ENCODE assay signal across 14 mouse cellular contexts in the genomic region with DNA sequence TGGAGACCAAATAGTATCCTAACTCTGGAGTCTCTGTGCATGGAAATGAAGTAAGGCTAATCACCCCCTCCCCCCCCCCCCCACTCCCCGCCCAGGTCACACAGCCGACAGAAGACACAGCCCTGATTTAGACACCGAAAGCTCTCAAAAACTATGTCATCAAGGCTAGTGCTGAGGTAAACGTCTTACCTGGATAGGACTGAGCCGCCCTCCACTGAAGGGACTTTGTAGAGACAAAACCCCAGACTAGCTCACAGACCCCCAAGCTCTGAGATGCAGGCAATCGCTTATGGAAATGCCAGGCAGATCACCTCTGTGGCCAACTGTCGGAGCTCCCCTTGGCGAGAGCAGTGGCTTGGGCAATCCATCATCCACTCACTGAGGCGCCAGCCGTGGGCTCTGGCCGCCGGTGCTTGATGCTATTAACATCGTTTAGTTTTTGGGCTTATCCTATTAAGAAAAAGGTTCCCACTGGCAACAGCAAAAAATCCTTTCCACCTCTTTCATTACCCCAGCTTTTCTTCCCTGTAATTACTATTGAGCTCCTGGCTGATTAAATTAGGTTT. TPM values are rescaled to one million over a fixed set of nuclear protein-coding genes. Genes with fewer than 3 reads are reported as not detected.
DNase-seq lines count a peak whose midpoint lies in the region; ATAC-seq and TF ChIP-seq lines count a peak whose summit lies in the region.
"Had no signal": no experiment of that assay in that cellular context is flagged by ENCODE, and none has a peak within 500 bp of the region (broad histone marks: within the 10 kb centered on the region; RNA-seq: fewer than 3 reads in every experiment).

No protein-coding gene starts in this region.

- H3K27ac ChIP-seq in ES-Bruce4 (ENCODE audit: insufficient read depth, low read length) = peak overlapping the region; percentile 84
- H3K27ac ChIP-seq in embryonic facial prominence, embryonic 10.5 days (replicated peaks) = peak overlapping the region; percentile 14; the same call in 1 of the 2 replicates
- H3K27ac ChIP-seq in hindbrain, embryonic 14.5 days = 0 out of 2 replicates have a peak overlapping the region, but pooled peaks have one; percentile 22
- no peak overlapping the region for H3K27ac ChIP-seq in midbrain, postnatal 0 days (ENCODE audit: low read depth, low read length)
- H3K27ac ChIP-seq: liver, embryonic 14.5 days had no signal

- peak overlapping the region; percentile 33 for H3K4me3 ChIP-seq in ES-Bruce4 (ENCODE audit: low read depth, low read length)
- peak overlapping the region; percentile 25; the same call in 1 of the 2 replicates for H3K4me3 ChIP-seq in embryonic facial prominence, embryonic 10.5 days
- no peak overlapping the region for H3K4me3 ChIP-seq in hindbrain, embryonic 14.5 days (replicated peaks; ENCODE audit: low read length)
- no peak overlapping the region for H3K4me3 ChIP-seq in midbrain, postnatal 0 days (ENCODE audit: low read depth, low read length)

- TF ChIP-seq EP300 in ES-Bruce4 (IDR thresholded peaks at IDR 0.05; ENCODE audit: insufficient read depth, low read depth, low read length) = no peak

- DNase-seq in embryonic facial prominence, embryonic 10.5 days (ENCODE audit: low spot score) = peak; percentile 23
- peak; percentile 59 for DNase-seq in hindbrain, embryonic 14.5 days (ENCODE audit: low spot score)
- DNase-seq in midbrain, postnatal 0 days (ENCODE audit: low spot score) = peak; percentile 69
- no peak for DNase-seq in gastrocnemius, adult 8-10 months (ENCODE audit: low spot score in 2 of 2)
- DNase-seq in left cerebral cortex, postnatal 10 days (ENCODE audit: extremely low spot score in 1 of 2, low spot score in 2 of 2) = no peak
- no peak for DNase-seq in kidney, adult 18-20 months
- DNase-seq in layer of hippocampus, adult 11-12 months (ENCODE audit: low spot score) = no peak
- DNase-seq: B cell, adult 2 months; gastrocnemius, postnatal 14 days; kidney, postnatal 25 days had no signal

- H3K4me1 ChIP-seq in ES-Bruce4 (ENCODE audit: control insufficient read depth, insufficient read depth, low read length) = peaks cover 14% of the 10 kb centered on the region
- H3K4me1 ChIP-seq in embryonic facial prominence, embryonic 10.5 days = peaks cover 24% of the 10 kb centered on the region
- H3K4me1 ChIP-seq in hindbrain, embryonic 14.5 days (replicated peaks; ENCODE audit: control insufficient read depth, insufficient read depth, low read length) = peaks cover 5% of the 10 kb centered on the region; the same call in 1 of the 2 replicates
- H3K4me1 ChIP-seq in midbrain, postnatal 0 days (ENCODE audit: insufficient read depth, low read length) = 0 out of 2 replicates have a peak, but pooled peaks cover 3% of the 10 kb centered on the region

- no peak for TF ChIP-seq CTCF in ES-Bruce4 (IDR thresholded peaks at IDR 0.05; ENCODE audit: low read depth, low read length)
- no peak for TF ChIP-seq CTCF in midbrain, postnatal 0 days (IDR thresholded peaks at IDR 0.05)

- peak overlapping the region; percentile 17 for H3K4me2 ChIP-seq in hindbrain, embryonic 14.5 days (replicated peaks)
- no peak overlapping the region for H3K4me2 ChIP-seq in midbrain, postnatal 0 days (ENCODE audit: low read depth, low read length, poor library complexity, severe bottlenecking)

- peak; percentile 49; the same call in 1 of the 2 replicates for ATAC-seq in hindbrain, embryonic 14.5 days (ENCODE audit: low FRiP score)
- ATAC-seq in midbrain, postnatal 0 days (ENCODE audit: low FRiP score) = no peak

- no peaks in the 10 kb centered on the region for H3K36me3 ChIP-seq in ES-Bruce4 (ENCODE audit: control insufficient read depth, insufficient read depth, low read length, poor library complexity, severe bottlenecking)
- H3K36me3 ChIP-seq in embryonic facial prominence, embryonic 10.5 days (replicated peaks) = no peaks in the 10 kb centered on the region
- no peaks in the 10 kb centered on the region for H3K36me3 ChIP-seq in hindbrain, embryonic 14.5 days (replicated peaks; ENCODE audit: control insufficient read depth, insufficient read depth)
- no peaks in the 10 kb centered on the region for H3K36me3 ChIP-seq in midbrain, postnatal 0 days (ENCODE audit: insufficient read depth, low read length)

- no peaks in the 10 kb centered on the region for H3K27me3 ChIP-seq in ES-Bruce4 (ENCODE audit: control insufficient read depth, insufficient read depth, low read length, poor library complexity, severe bottlenecking)
- peaks cover 90% of the 10 kb centered on the region for H3K27me3 ChIP-seq in embryonic facial prominence, embryonic 10.5 days (replicated peaks; ENCODE audit: low read depth, poor library complexity, severe bottlenecking)
- H3K27me3 ChIP-seq in hindbrain, embryonic 14.5 days (ENCODE audit: control insufficient read depth, insufficient read depth, low read length) = peaks cover 31% of the 10 kb centered on the region
- H3K27me3 ChIP-seq in midbrain, postnatal 0 days (ENCODE audit: insufficient read depth, low read length) = peaks cover 9% of the 10 kb centered on the region

- no peak for TF ChIP-seq POLR2A in ES-Bruce4 (IDR thresholded peaks at IDR 0.05; ENCODE audit: insufficient read depth, low read length)

- WGBS in embryonic facial prominence, embryonic 10.5 days = 9% methylated on average over 13 of the region's 13 CpGs
- WGBS in hindbrain, embryonic 14.5 days = 5% methylated on average over 13 of the region's 13 CpGs
- whole genome bisulfite sequencing in midbrain, postnatal 0 days = 12% methylated on average over 11 of the region's 13 CpGs

- H3K9ac ChIP-seq in ES-Bruce4 (ENCODE audit: low read depth, poor library complexity, severe bottlenecking) = peak overlapping the region; percentile 46
- H3K9ac ChIP-seq in hindbrain, embryonic 14.5 days = no peak overlapping the region
- H3K9ac ChIP-seq in midbrain, postnatal 0 days (replicated peaks; ENCODE audit: low read length, poor library complexity, severe bottlenecking) = no peak overlapping the region
- H3K9ac ChIP-seq: liver, embryonic 14.5 days had no signal

- no peaks in the 10 kb centered on the region for H3K9me3 ChIP-seq in ES-Bruce4 (replicated peaks; ENCODE audit: control insufficient read depth, insufficient read depth, low read length, poor library complexity, severe bottlenecking)
- no peaks in the 10 kb centered on the region for H3K9me3 ChIP-seq in embryonic facial prominence, embryonic 10.5 days
- no peaks in the 10 kb centered on the region for H3K9me3 ChIP-seq in hindbrain, embryonic 14.5 days (ENCODE audit: control insufficient read depth, low read length)
- no peaks in the 10 kb centered on the region for H3K9me3 ChIP-seq in midbrain, postnatal 0 days (ENCODE audit: low read length)

- intact Hi-C loops in left cerebral cortex, postnatal 10 days (cut with DNase I) = no loop called here

RNA-seq across cellular contexts. Expression of a gene that starts 33.6 kb away (rescaled TPM):
- not detected in 2 replicates for polyA plus RNA-seq in ES-Bruce4 (2011; ENCODE audit: insufficient read depth, insufficient read length, low read depth, missing spikeins)
- polyA plus RNA-seq in embryonic facial prominence, embryonic 10.5 days (2016; fragmentation: Nextera tagmentation; extraction: Ambion mirVana) = 0.80 and 2.0 TPM in 2 replicates
- 4.7 and 5.0 TPM in 2 replicates for polyA plus RNA-seq in hindbrain, embryonic 14.5 days (2014; fragmentation: Nextera tagmentation; extraction: Ambion mirVana)
- total RNA-seq in midbrain, postnatal 0 days (2014; rRNA removed) = 1.7 and 3.0 TPM in 2 replicates
- 1.4 and 2.3 TPM in 2 replicates for polyA plus RNA-seq in midbrain, postnatal 0 days (2015; fragmentation: Nextera tagmentation; extraction: Ambion mirVana)
- total RNA-seq in gastrocnemius, adult 8-10 months (2022) = not detected
- under 1 TPM; 0.59 to 0.88 TPM for total RNA-seq in left cerebral cortex, postnatal 10 days (2021)
- total RNA-seq: gastrocnemius, postnatal 14 days had no signal
- polyA plus RNA-seq: heart, embryonic 16.5 days; liver, embryonic 14.5 days; spleen, adult 2 months had no signal

Comparison
In these comparisons a context has a peak if more than half of its experiments do, and no peak if none do; other contexts are left out.
1. H3K4me3 ChIP-seq: peak in ES-Bruce4 (single experiment) and embryonic facial prominence, embryonic 10.5 days (single experiment); none in hindbrain, embryonic 14.5 days (single experiment) and midbrain, postnatal 0 days (single experiment).
2. DNase-seq: peak in embryonic facial prominence, embryonic 10.5 days (single experiment), hindbrain, embryonic 14.5 days (single experiment) and midbrain, postnatal 0 days (single experiment); none in gastrocnemius, adult 8-10 months (0 of 2), left cerebral cortex, postnatal 10 days (0 of 2), kidney, adult 18-20 months (single experiment) and layer of hippocampus, adult 11-12 months (single experiment).